Mouse (Mus musculus) kidney, adult 2 months (tissue): Measurements from ENCODE around the gene Irgc1. TPM values are rescaled to one million over a fixed set of nuclear protein-coding genes. Genes with fewer than 3 reads are reported as not detected.
"Not testable (repeated sequence)": the region's sequence is repeated elsewhere in the genome, so short reads cannot be mapped to it uniquely, and the experiment has no call there.

Experiments used
- DNase-seq: peaks from one replicate; pipeline ENCODE4 v3.0.0; 2021
- H3K27ac ChIP-seq: fragments of 200-500 bp; 2 replicates; pipeline ENCODE4 v1.5.1; 2012; ENCODE audit warnings: low read depth, low read length, control low read depth, inconsistent platforms; ENCODE audit not compliant: insufficient read depth
- H3K27me3 ChIP-seq: fragments of 200-500 bp; replicated peaks from 2 replicates; pipeline ENCODE4 v1.6.1; 2012; ENCODE audit warnings: mild to moderate bottlenecking, moderate library complexity, low read length, inconsistent platforms; ENCODE audit not compliant: control insufficient read depth, insufficient read depth
- H3K36me3 ChIP-seq: fragments of 200-500 bp; 2 replicates; pipeline ENCODE4 v1.6.1; 2012; ENCODE audit warnings: mild to moderate bottlenecking, moderate library complexity, low read length, inconsistent platforms; ENCODE audit not compliant: control insufficient read depth, insufficient read depth
- H3K4me1 ChIP-seq: fragments of 200-500 bp; 2 replicates; pipeline ENCODE4 v1.6.1; 2011; ENCODE audit warnings: low read length; ENCODE audit not compliant: control insufficient read depth, insufficient read depth
- H3K4me3 ChIP-seq: fragments of 200-500 bp; 2 replicates; pipeline ENCODE4 v1.5.1; 2011; ENCODE audit warnings: mild to moderate bottlenecking, low read depth, low read length, control low read depth; ENCODE audit not compliant: insufficient read depth
- CTCF ChIP-seq: fragments of 200-500 bp; conservative IDR thresholded peaks from 2 replicates; pipeline ENCODE4 v1.5.1; 2011; ENCODE audit warnings: low read depth, mild to moderate bottlenecking, control low read depth, low read length, moderate library complexity, mixed read lengths; ENCODE audit not compliant: insufficient read depth, insufficient read length
- POLR2A ChIP-seq: fragments of 200-500 bp; IDR thresholded peaks from one replicate; pipeline ENCODE4 v1.6.1; 2011; ENCODE audit warnings: low read depth, low read length, control low read depth
- WGBS: fragments of 180-500 bp; shearing (Covaris S2); methylation state at CpG from one replicate; pipeline ENCODE4 v1.1.7; 2018; 5-methylcytosine and 5-hydroxymethylcytosine counted together
- polyA plus RNA-seq: library from polyadenylated mRNA; depleted of rRNA; stranded (reverse); fragments of >200 nt; gene quantifications from 2 replicates; pipeline ENCODE4 v1.2.3, GENCODE M21; 2012

Gene Irgc1
- polyA plus RNA-seq, 1 experiment: 0.33 TPM

DNA sequence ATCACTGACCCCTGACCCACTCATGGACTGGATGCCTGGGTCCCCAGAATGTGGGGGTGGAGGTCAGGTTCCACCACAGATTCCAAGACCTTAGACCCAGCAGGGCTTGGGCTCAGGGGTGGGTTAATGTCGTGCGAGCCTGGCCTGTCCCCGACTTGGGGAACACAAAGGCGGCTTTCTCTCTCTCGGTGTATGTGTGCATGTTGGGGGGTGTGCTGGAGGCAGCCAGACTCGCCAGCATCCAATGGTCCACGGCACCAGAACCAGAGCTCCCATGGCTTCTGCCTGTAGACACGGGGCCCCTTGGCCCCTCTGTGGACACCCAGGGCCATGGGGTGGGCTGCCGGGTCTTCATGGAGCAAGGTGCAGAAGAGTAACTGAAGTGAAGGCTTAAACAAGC lies 33.4 kb upstream of the Irgc1 start:
- Histone ChIP-seq H3K4me3 (no peak overlapping the region), H3K4me1 (peaks cover 9% of the 10 kb centered on the region), H3K27ac (no peak overlapping the region), H3K36me3 (no peaks in the 10 kb centered on the region), H3K27me3 (no peaks in the 10 kb centered on the region)
- no peak for TF ChIP-seq CTCF
- TF ChIP-seq POLR2A: no peak
- WGBS: 85% methylated on average over 9 of the region's 9 CpGs
- no peak for DNase-seq

DNA sequence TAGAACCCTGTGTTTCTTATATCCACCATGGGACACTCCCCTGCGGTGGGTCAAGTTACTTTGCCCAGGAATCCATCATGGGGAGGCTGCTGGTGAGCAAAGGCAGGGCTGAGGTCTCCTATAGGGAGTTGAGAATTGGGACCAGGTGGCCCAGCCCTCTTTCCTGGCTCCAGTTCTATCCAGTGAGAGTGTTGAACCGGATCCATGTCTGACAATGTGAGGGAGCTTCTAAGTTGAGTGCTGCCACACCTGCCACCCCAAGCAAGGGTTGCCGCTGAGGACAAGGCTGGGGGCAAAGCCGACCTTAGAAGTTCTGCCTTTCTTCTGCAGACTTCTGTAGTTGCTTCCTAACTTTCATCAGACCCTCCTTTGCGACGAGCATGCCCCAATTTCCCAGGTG lies 31.2 kb upstream of the Irgc1 start:
- not testable (repeated sequence) for H3K27ac ChIP-seq, DNase-seq, H3K27me3 ChIP-seq, H3K4me1 ChIP-seq, H3K36me3 ChIP-seq, H3K4me3 ChIP-seq
- WGBS: 53% methylated on average over 6 of the region's 6 CpGs

GRCm38 (mm10) chr7:24482208-24483020 lies 30.3 kb upstream of the Irgc1 start:
- Histone ChIP-seq H3K27ac (no peak overlapping the region), H3K4me1 (peaks cover 9% of the 10 kb centered on the region), H3K4me3 (peak overlapping the region; percentile 66), H3K27me3 (no peaks in the 10 kb centered on the region), H3K36me3 (no peaks in the 10 kb centered on the region)
- TF ChIP-seq POLR2A (no peak), CTCF (no peak)
- 3% methylated on average over 25 of the region's 38 CpGs for WGBS
- no peak for DNase-seq

GRCm38 (mm10) chr7:24481474-24482207 lies 29.5 kb upstream of the Irgc1 start, which contains the start of gene Cadm4:
Cadm4 (plus strand) TSS chr7:24482023.
- peak; percentile 85 for DNase-seq
- no peaks in the 10 kb centered on the region for H3K36me3 ChIP-seq
- no peak for TF ChIP-seq CTCF
- TF ChIP-seq POLR2A: no peak
- peak within 1 kb of the TSS; percentile 66 for H3K4me3 ChIP-seq
- no peaks in the 10 kb centered on the region for H3K27me3 ChIP-seq
- WGBS: 1% methylated on average over 79 of the region's 83 CpGs
- H3K27ac ChIP-seq: no peak within 1 kb of the TSS
- 0 out of 2 replicates have a peak, but pooled peaks cover 4% of the 10 kb centered on the region for H3K4me1 ChIP-seq

GRCm38 (mm10) chr7:24480986-24481473 lies 28.9 kb upstream of the Irgc1 start:
- DNase-seq: no peak

GRCm38 (mm10) chr7:24480121-24480941 lies 28.2 kb upstream of the Irgc1 start:
- H3K4me3 ChIP-seq: no peak overlapping the region
- TF ChIP-seq CTCF (no peak), POLR2A (no peak)
- WGBS: 61% methylated on average over 18 of the region's 18 CpGs
- H3K27me3 ChIP-seq: no peaks in the 10 kb centered on the region
- H3K27ac ChIP-seq: no peak overlapping the region
- DNase-seq: no peak
- H3K4me1 ChIP-seq: 0 out of 2 replicates have a peak, but pooled peaks cover 4% of the 10 kb centered on the region
- no peaks in the 10 kb centered on the region for H3K36me3 ChIP-seq

More at GRCm38 (mm10) chr7:24480986-24481473, 28.9 kb upstream of the Irgc1 start:
- Histone ChIP-seq H3K27ac (no peak overlapping the region), H3K27me3 (no peaks in the 10 kb centered on the region), H3K4me3 (peak overlapping the region; percentile 55), H3K4me1 (0 out of 2 replicates have a peak, but pooled peaks cover 4% of the 10 kb centered on the region), H3K36me3 (no peaks in the 10 kb centered on the region)
- 21% methylated on average over 14 of the region's 14 CpGs for WGBS
- TF ChIP-seq POLR2A: no peak
- TF ChIP-seq CTCF: no peak

DNA sequence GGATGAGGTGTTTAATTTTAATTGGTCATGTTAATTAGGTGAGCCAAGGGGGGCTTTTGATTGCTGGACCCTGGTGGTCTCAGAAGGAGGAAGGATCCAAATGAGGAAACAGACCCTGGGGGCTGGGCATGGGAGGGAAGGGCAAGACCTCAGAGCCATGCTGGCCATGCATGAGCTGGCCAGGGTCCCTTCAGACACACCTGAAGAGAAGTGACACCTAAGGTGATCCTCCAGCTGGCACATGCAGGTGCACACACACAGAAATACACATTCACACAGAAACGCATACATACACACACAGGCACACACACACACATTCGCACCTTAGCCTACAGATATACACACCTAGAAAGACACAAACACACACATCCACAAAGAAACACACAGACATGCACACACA lies 27.6 kb upstream of the Irgc1 start:
- Histone ChIP-seq H3K36me3 (no peaks in the 10 kb centered on the region), H3K27ac (no peak overlapping the region), H3K4me3 (no peak overlapping the region), H3K4me1 (0 out of 2 replicates have a peak, but pooled peaks cover 4% of the 10 kb centered on the region), H3K27me3 (no peaks in the 10 kb centered on the region)
- 94% methylated on average over 2 of the region's 2 CpGs for WGBS
- TF ChIP-seq POLR2A (no peak), CTCF (no peak)
- DNase-seq: no peak
